Mouse (Mus musculus) limb, embryonic 10.5 days (tissue): Measurements from ENCODE around the gene 4930451I11Rik. TPM values are rescaled to one million over a fixed set of nuclear protein-coding genes. Genes with fewer than 3 reads are reported as not detected.
A peak's percentile ranks its signal among the peaks of the same experiment; 100 is the strongest.

ENCODE experiments used
- DNase-seq: peaks from one replicate; pipeline ENCODE4 v3.0.0-alpha.2; 2017; ENCODE audit warnings: low spot score
- H3K27ac ChIP-seq: fragments of 300-500 bp; sonication (generic); 2 replicates; pipeline ENCODE4 v1.5.1; 2016; ENCODE audit warnings: mild to moderate bottlenecking
- H3K27me3 ChIP-seq: fragments of 300-500 bp; sonication (generic); 2 replicates; pipeline ENCODE4 v1.6.1; 2016; ENCODE audit warnings: low read depth, mild to moderate bottlenecking; ENCODE audit not compliant: poor library complexity, severe bottlenecking
- H3K36me3 ChIP-seq: fragments of 300-500 bp; sonication (generic); 2 replicates; pipeline ENCODE4 v1.6.1; 2016; ENCODE audit warnings: mild to moderate bottlenecking, moderate library complexity
- H3K4me1 ChIP-seq: fragments of 300-500 bp; sonication (generic); 2 replicates; pipeline ENCODE4 v1.6.1; 2016
- H3K4me3 ChIP-seq: fragments of 300-500 bp; sonication (generic); 2 replicates; pipeline ENCODE4 v1.5.1; 2016; ENCODE audit warnings: mild to moderate bottlenecking, moderate library complexity
- H3K9me3 ChIP-seq: fragments of 300-500 bp; sonication (generic); replicated peaks from 2 replicates; pipeline ENCODE4 v1.6.1; 2016; ENCODE audit warnings: mild to moderate bottlenecking
- WGBS: fragments of 180-500 bp; shearing (Covaris S2); methylation state at CpG from one replicate; pipeline ENCODE4 v1.1.7; 2016; 5-methylcytosine and 5-hydroxymethylcytosine counted together
- polyA plus RNA-seq: library from polyadenylated mRNA; unstranded; fragments of >200 nt; fragmentation: Nextera tagmentation; extraction: Ambion mirVana; gene quantifications from 2 replicates; pipeline ENCODE4 v1.2.1, GENCODE M21; 2016

Gene 4930451I11Rik
- polyA plus RNA-seq, 1 experiment from 2014 or later: not detected

DNA sequence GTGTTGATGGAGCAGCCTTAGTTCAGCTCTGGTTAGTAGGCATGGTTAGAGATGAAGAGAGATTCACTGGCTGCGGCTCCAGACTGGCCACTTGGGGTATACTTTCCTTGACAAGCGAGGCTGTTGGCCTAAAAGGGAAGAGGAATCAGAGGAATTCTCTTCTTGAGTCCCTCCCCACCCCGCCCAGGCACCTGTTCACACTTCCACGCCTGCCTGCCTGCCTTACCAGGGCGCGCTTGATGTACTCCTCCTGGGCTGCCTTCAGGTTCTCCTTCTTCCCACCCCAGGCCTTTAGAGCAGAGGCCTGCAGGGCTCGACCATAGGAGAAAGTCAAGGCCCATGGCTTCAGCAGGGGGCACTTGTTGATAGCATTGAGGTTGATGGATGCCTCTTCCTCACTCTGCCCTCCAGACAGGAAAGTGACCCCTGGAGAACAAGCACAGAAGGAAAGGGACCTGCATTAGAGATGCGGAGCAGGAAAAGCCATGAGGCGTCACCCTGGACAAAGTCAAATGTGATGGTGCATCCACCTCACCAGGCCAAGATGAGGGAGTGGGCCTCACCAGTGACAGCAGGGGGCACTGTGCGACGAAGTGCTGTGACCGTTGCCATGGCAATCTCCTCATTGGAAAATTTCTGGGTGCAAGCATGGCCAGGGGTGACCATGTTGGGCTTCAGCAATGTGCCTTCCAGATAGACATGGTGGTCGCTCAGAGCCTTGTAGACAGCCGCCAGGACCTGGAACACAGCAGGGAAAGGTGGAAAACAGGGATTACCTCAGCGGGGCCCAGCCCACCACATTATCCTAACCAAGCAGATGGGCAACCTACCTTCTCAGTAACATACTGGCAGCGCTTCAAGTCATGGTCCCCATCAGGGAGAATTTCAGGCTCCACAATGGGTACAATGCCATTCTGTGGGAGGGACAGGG lies 35.8 kb downstream of the 4930451I11Rik start:
- 89% methylated on average over 16 of the region's 16 CpGs for WGBS
- no peak for DNase-seq
- peaks cover 58% of the 10 kb centered on the region for H3K4me1 ChIP-seq
- H3K27me3 ChIP-seq: no peaks in the 10 kb centered on the region
- H3K4me3 ChIP-seq: peak overlapping the region; percentile 18; the same call in 1 of the 2 replicates
- H3K27ac ChIP-seq: no peak overlapping the region
- H3K36me3 ChIP-seq: peaks cover 49% of the 10 kb centered on the region
- H3K9me3 ChIP-seq: no peaks in the 10 kb centered on the region

DNA sequence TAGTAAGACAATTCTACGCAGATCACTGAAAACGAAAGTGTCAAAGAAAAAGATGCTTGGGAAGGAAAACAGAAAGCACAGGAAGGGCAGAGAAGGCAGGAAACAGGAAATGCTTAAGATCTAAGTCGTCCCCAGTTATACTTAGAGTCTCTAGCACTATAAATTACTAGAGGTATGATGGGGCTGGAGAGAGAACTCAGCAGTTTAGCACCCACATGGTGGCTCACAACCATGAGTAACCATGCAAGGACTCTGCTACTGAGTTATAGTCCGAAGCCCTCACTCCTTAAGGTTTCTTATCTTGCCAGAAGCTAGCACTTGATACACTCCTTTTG lies 37.2 kb downstream of the 4930451I11Rik start:
- no peak overlapping the region for H3K4me3 ChIP-seq
- H3K9me3 ChIP-seq: no peaks in the 10 kb centered on the region
- WGBS: 78% methylated on average over 4 of the region's 4 CpGs
- H3K27me3 ChIP-seq: no peaks in the 10 kb centered on the region
- peaks cover 63% of the 10 kb centered on the region for H3K36me3 ChIP-seq
- H3K27ac ChIP-seq: no peak overlapping the region
- no peak for DNase-seq
- peaks cover 49% of the 10 kb centered on the region for H3K4me1 ChIP-seq

GRCm38 (mm10) chr7:126793456-126794270 lies 37.8 kb downstream of the 4930451I11Rik start:
- Histone ChIP-seq H3K36me3 (peaks cover 69% of the 10 kb centered on the region), H3K9me3 (no peaks in the 10 kb centered on the region), H3K4me1 (peaks cover 49% of the 10 kb centered on the region), H3K27me3 (no peaks in the 10 kb centered on the region), H3K27ac (no peak overlapping the region), H3K4me3 (no peak overlapping the region)
- 76% methylated on average over 4 of the region's 4 CpGs for WGBS
- DNase-seq: no peak

DNA sequence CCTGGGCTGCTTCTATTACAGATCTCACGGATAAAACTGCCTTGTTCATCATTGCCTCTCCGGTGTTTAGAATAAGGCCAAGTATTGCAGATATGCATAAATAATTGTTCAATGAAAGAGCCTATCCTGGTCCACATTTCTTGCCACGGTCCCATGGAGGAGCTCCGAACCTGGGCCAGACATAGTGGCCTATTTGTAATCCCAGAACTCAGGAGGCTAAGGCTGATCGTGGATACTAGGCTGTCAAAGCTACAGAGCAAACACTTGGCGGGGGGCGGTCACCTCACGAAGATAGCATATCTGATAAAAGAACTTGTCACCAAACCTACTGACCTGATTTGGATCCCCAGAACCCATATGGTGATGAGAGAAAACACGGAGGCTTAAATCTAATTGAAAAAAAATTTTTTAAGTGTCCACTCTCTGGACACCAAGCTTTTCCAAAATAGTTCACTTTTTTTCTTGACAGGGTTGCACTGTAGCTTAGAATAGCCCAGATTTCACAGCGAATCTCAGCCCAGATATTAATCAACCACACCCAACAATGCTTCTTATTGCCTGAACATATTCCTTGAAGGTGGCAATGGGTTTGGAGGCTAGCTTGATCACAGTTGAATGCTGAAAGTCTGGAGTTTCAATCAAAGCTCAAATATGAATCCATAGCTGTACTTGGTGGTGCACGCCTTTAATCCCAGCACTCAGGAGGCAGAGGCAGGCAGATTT lies 38.6 kb downstream of the 4930451I11Rik start:
- Histone ChIP-seq H3K27me3 (no peaks in the 10 kb centered on the region), H3K9me3 (no peaks in the 10 kb centered on the region), H3K36me3 (peaks cover 76% of the 10 kb centered on the region), H3K4me3 (peak overlapping the region; percentile 89), H3K4me1 (peaks cover 46% of the 10 kb centered on the region), H3K27ac (peak overlapping the region; percentile 97)
- DNase-seq: no peak
- 28% methylated on average over 11 of the region's 11 CpGs for WGBS

- no peaks in the 10 kb centered on the region for H3K27me3 ChIP-seq
- peak; percentile 100 for DNase-seq
- H3K9me3 ChIP-seq: no peaks in the 10 kb centered on the region
- H3K4me1 ChIP-seq: peaks cover 38% of the 10 kb centered on the region
- H3K4me3 ChIP-seq: peak within 1 kb of the TSS; percentile 89
- WGBS: under 1% methylated on average over 82 of the region's 83 CpGs
- H3K27ac ChIP-seq: peak within 1 kb of the TSS; percentile 97
- H3K36me3 ChIP-seq: peaks cover 76% of the 10 kb centered on the region
Measured at GRCm38 (mm10) chr7:126791851-126792720, 39.4 kb downstream of the 4930451I11Rik start, which contains the start of gene Ppp4c. Gene Ppp4c, minus strand, starts transcription at chr7:126792496.

- Histone ChIP-seq H3K27me3 (no peaks in the 10 kb centered on the region), H3K4me1 (peaks cover 22% of the 10 kb centered on the region), H3K36me3 (peaks cover 76% of the 10 kb centered on the region), H3K27ac (no peak overlapping the region), H3K9me3 (no peaks in the 10 kb centered on the region), H3K4me3 (no peak overlapping the region)
- no peak for DNase-seq
- WGBS: 93% methylated on average over 4 of the region's 4 CpGs
Measured at GRCm38 (mm10) chr7:126789141-126789540, 42.3 kb downstream of the 4930451I11Rik start.

DNA sequence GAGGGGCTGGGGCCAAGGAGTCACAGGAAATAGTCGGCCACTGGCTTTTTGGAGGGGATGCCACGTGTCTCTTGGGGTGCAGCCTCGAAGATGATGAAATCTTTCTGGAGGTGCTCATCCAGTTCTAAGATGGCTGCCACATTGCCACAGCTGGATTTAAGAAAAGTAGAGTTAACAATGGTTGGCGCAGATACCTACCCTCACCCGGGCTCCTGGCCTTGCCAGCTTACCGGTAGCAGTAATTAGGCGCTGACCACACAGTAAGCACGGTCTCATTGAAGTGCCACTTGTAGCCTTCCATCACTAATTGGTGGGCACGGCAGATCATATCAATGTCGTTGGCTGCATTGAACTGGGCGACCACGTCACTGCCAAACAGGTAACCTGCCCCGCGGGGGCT lies 45.3 kb downstream of the 4930451I11Rik start:
- H3K36me3 ChIP-seq: peaks cover 83% of the 10 kb centered on the region

DNA sequence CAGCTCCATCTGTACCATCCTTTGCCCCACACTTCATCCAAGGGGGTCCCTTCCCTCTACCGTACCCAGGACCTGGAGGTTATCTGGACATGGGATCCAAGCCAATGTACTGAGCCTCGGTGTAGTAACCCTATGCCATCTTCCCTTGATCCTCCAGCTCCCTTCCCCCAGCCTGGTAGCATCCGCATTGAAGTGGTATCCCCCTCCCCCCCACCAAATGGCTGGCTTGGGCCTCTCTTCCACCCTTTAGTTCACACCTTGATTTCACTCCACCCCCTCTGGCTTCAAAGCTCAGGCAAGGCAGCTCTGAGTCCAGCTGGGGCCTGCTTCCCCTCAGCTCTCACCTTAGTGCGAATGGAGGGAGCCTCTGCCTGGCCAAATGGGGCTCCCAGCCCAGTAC lies 46.4 kb downstream of the 4930451I11Rik start:
- WGBS: 41% methylated on average over 4 of the region's 4 CpGs
- Histone ChIP-seq H3K27me3 (no peaks in the 10 kb centered on the region), H3K9me3 (no peaks in the 10 kb centered on the region), H3K27ac (no peak overlapping the region), H3K36me3 (peaks cover 73% of the 10 kb centered on the region), H3K4me1 (peaks cover 31% of the 10 kb centered on the region), H3K4me3 (no peak overlapping the region)
- no peak for DNase-seq

More for the DNA sequence above, 45.3 kb downstream of the 4930451I11Rik start:
- no peaks in the 10 kb centered on the region for H3K27me3 ChIP-seq
- H3K27ac ChIP-seq: no peak overlapping the region
- peaks cover 29% of the 10 kb centered on the region for H3K4me1 ChIP-seq
- 91% methylated on average over 14 of the region's 14 CpGs for WGBS
- no peak overlapping the region for H3K4me3 ChIP-seq
- H3K9me3 ChIP-seq: no peaks in the 10 kb centered on the region
- DNase-seq: no peak

DNA sequence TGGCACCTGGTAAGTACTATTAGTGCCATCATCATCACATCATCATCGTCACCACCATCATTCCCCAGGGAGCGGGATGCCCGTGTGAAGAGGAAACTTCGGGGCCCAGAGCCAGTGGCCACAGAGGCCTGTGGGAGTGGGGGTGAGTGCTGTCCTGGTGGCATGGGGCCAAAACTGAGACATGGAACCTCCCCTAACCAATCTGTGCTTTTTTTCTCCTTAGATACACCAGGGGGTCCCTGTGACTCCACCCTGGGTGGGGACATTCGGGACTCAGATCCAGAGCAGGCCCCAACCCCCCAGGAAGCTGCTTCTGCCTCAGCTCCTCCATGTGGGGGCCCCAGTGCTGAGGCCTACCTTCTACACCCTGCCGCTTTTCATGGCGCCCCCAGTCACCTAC lies 47.0 kb downstream of the 4930451I11Rik start:
- Histone ChIP-seq H3K27ac (no peak overlapping the region), H3K36me3 (peaks cover 67% of the 10 kb centered on the region), H3K4me3 (no peak overlapping the region), H3K27me3 (no peaks in the 10 kb centered on the region), H3K9me3 (no peaks in the 10 kb centered on the region), H3K4me1 (peaks cover 37% of the 10 kb centered on the region)
- no peak for DNase-seq
- WGBS: 70% methylated on average over 7 of the region's 7 CpGs

- H3K27me3 ChIP-seq: no peaks in the 10 kb centered on the region
- H3K4me3 ChIP-seq: no peak overlapping the region
- peaks cover 60% of the 10 kb centered on the region for H3K36me3 ChIP-seq
- H3K9me3 ChIP-seq: no peaks in the 10 kb centered on the region
- WGBS: 79% methylated on average over 13 of the region's 13 CpGs
- no peak overlapping the region for H3K27ac ChIP-seq
- peaks cover 47% of the 10 kb centered on the region for H3K4me1 ChIP-seq
- DNase-seq: no peak
Measured at GRCm38 (mm10) chr7:126782693-126783092, 48.7 kb downstream of the 4930451I11Rik start.

- Histone ChIP-seq H3K9me3 (no peaks in the 10 kb centered on the region), H3K4me3 (peak overlapping the region; percentile 57), H3K36me3 (peaks cover 52% of the 10 kb centered on the region), H3K4me1 (peaks cover 56% of the 10 kb centered on the region), H3K27ac (peak overlapping the region; percentile 82), H3K27me3 (no peaks in the 10 kb centered on the region)
- no peak for DNase-seq
- WGBS: 23% methylated on average over 11 of the region's 11 CpGs
Measured at GRCm38 (mm10) chr7:126781661-126782370, 49.6 kb downstream of the 4930451I11Rik start.
